Mouse (Mus musculus): ENCODE results near the gene Wwox. TPM values are rescaled to one million over a fixed set of nuclear protein-coding genes. Genes with fewer than 3 reads are reported as not detected.

Gene Wwox
- polyA plus RNA-seq, 1 experiment = 14.9 TPM

DNA sequence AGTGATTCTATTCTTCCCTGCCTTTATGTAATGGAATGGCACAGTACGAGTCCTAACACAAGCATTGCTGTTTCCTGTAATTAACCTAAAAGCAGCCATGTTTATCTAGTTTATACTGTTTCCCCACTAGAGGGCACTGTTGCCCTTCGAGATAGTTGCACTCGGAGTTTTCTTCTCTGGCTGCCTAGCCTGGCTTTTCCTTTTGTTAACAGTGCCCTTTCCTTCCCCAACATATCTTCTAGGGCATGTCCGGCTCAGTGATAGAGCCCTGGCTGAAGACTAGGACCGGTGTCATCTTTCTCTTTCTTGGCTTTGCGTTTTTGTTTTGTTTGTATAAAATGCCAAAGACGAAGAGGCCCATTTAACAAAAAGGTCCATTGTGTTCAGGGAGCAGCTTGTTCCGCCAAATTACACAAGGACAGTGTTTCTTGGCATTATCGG is 13.3 kb downstream of the Wwox start:
- H3K27ac ChIP-seq (ENCODE audit: control insufficient read depth, insufficient read depth, low read depth, low read length) = no peak overlapping the region
- peak; percentile 23; the same call in 1 of the 2 replicates for TF ChIP-seq CTCF (IDR thresholded peaks at IDR 0.05; ENCODE audit: control insufficient read depth, insufficient read depth, insufficient replicate concordance, low read depth, low read length)
- TF ChIP-seq POLR2A (IDR thresholded peaks at IDR 0.05; ENCODE audit: control insufficient read depth, low read depth, low read length) = no peak
- H3K27me3 ChIP-seq (ENCODE audit: control insufficient read depth, insufficient read depth, low read length) = no peaks in the 10 kb centered on the region
- H3K4me1 ChIP-seq (ENCODE audit: control insufficient read depth, insufficient read depth, low read length) = no peaks in the 10 kb centered on the region
- no peak overlapping the region for H3K4me3 ChIP-seq (ENCODE audit: control insufficient read depth, low read depth, low read length)
- H3K36me3 ChIP-seq (ENCODE audit: control insufficient read depth, insufficient read depth, low read length) = no peaks in the 10 kb centered on the region; the same call in 1 of the 2 replicates

DNA sequence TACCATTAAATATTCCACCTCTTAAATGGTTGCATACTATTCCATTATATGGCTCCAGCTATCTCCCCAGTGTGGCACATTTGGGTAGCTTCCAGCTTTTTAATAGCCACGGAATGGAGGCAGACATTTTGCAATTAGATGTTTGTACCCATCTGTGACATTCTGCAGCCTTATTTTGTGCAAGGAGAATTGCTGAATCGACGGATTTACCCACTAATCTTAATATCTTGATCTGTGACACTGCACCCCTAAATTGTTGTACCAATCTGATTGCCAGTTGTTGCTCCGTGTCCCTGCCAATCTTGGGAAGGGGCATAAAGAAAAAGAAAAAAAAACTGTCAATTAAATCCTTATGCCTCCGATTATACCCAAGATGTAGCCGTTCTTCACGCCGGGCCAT is 15.8 kb downstream of the Wwox start:
- Histone ChIP-seq H3K4me1 (ENCODE audit: control insufficient read depth, insufficient read depth, low read length) (no peaks in the 10 kb centered on the region), H3K27me3 (ENCODE audit: control insufficient read depth, insufficient read depth, low read length) (no peaks in the 10 kb centered on the region), H3K36me3 (ENCODE audit: control insufficient read depth, insufficient read depth, low read length) (no peaks in the 10 kb centered on the region; the same call in 1 of the 2 replicates), H3K27ac (ENCODE audit: control insufficient read depth, insufficient read depth, low read depth, low read length) (no peak overlapping the region), H3K4me3 (ENCODE audit: control insufficient read depth, low read depth, low read length) (no peak overlapping the region)
- TF ChIP-seq POLR2A (IDR thresholded peaks at IDR 0.05; ENCODE audit: control insufficient read depth, low read depth, low read length) (no peak), CTCF (IDR thresholded peaks at IDR 0.05; ENCODE audit: control insufficient read depth, insufficient read depth, insufficient replicate concordance, low read depth, low read length) (no peak)

DNA sequence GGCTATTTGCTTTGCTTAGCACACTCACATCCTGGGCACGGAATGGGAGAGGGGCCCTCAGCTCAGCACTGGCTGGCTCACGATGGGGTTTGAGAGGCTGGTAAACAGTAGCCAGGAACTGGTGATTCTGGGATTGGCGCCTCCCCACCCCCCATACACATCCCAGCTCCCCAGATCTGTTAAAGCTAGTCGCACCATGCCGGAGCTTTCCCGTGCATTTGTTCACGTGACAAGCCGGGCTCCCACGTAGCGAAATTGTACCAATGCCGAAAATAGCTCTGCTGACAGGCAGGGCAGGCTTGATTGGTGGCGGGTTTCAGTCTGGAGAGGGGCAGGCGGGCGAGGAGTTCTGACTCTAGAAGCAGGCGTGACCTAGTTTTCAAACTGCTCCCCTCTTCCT is 16.5 kb downstream of the Wwox start:
- H3K27ac ChIP-seq (ENCODE audit: control insufficient read depth, insufficient read depth, low read depth, low read length) = no peak overlapping the region
- H3K36me3 ChIP-seq (ENCODE audit: control insufficient read depth, insufficient read depth, low read length) = no peaks in the 10 kb centered on the region; the same call in 1 of the 2 replicates

DNA sequence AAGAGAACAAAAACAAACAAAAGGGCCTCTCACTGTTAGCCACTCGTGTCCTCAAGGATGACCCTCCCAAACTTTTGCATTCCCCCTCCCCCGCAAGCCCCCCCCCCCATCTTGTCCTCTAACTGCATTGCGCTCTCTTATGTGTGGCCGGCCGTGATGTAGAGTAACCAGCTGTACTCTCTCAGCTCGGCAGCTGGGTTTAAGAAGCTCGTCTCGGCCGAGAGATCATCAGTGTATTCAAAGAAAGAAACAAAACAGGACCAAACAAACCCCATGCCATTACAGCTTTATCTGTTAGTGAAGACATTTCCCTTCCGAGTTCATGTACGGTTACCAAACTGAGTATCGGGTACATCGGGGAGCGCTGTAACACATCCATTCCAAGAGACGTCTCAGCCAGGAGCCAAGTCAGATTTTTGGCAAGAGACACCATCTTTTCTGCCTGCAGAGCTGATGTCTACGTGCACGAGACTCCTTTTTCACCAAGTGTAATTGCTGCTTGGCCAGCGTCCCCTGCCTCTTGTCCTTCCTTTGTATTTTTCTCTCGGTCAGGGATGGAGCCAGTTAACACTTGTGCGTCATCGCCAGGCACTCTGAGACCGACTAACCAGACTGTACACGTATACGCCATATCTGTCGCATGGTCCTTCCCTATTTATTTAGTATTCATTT is 18.8 kb downstream of the Wwox start:
- Histone ChIP-seq H3K4me3 (ENCODE audit: control insufficient read depth, low read depth, low read length) (no peak overlapping the region), H3K27ac (ENCODE audit: control insufficient read depth, insufficient read depth, low read depth, low read length) (no peak overlapping the region), H3K27me3 (ENCODE audit: control insufficient read depth, insufficient read depth, low read length) (no peaks in the 10 kb centered on the region), H3K4me1 (ENCODE audit: control insufficient read depth, insufficient read depth, low read length) (no peaks in the 10 kb centered on the region; the same call in 1 of the 2 replicates), H3K36me3 (ENCODE audit: control insufficient read depth, insufficient read depth, low read length) (no peaks in the 10 kb centered on the region)
- TF ChIP-seq POLR2A (IDR thresholded peaks at IDR 0.05; ENCODE audit: control insufficient read depth, low read depth, low read length) = no peak
- no peak for TF ChIP-seq CTCF (IDR thresholded peaks at IDR 0.05; ENCODE audit: control insufficient read depth, insufficient read depth, insufficient replicate concordance, low read depth, low read length)

More for the DNA sequence above, 16.5 kb downstream of the Wwox start:
- H3K4me3 ChIP-seq (ENCODE audit: control insufficient read depth, low read depth, low read length) = no peak overlapping the region
- TF ChIP-seq CTCF (IDR thresholded peaks at IDR 0.05; ENCODE audit: control insufficient read depth, insufficient read depth, insufficient replicate concordance, low read depth, low read length) = no peak
- TF ChIP-seq POLR2A (IDR thresholded peaks at IDR 0.05; ENCODE audit: control insufficient read depth, low read depth, low read length) = no peak
- no peaks in the 10 kb centered on the region for H3K27me3 ChIP-seq (ENCODE audit: control insufficient read depth, insufficient read depth, low read length)
- no peaks in the 10 kb centered on the region for H3K4me1 ChIP-seq (ENCODE audit: control insufficient read depth, insufficient read depth, low read length)

DNA sequence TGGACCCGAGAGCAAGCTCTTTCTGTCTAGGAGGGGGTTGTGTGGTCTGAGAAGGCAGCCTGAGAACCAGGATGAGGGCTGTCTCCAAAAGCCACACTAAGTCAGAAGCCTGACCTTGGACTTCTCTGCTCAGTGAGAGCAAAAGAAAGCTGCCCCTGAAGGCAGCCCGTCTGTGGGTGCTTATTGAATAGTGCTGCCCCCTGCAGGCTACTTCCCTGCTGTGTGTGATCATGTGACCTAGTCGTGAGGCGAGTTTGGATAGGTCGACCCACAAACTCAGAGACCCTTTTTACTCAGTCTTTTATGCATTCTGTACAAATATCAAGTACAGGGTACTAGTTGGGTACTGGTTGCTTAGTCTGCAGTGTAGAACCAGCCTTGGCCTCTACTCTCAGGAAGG is 21.1 kb downstream of the Wwox start:
- Histone ChIP-seq H3K4me1 (ENCODE audit: control insufficient read depth, insufficient read depth, low read length) (no peaks in the 10 kb centered on the region; the same call in 1 of the 2 replicates), H3K27me3 (ENCODE audit: control insufficient read depth, insufficient read depth, low read length) (no peaks in the 10 kb centered on the region), H3K27ac (ENCODE audit: control insufficient read depth, insufficient read depth, low read depth, low read length) (no peak overlapping the region), H3K36me3 (ENCODE audit: control insufficient read depth, insufficient read depth, low read length) (no peaks in the 10 kb centered on the region), H3K4me3 (ENCODE audit: control insufficient read depth, low read depth, low read length) (no peak overlapping the region)
- TF ChIP-seq POLR2A (IDR thresholded peaks at IDR 0.05; ENCODE audit: control insufficient read depth, low read depth, low read length) (no peak), CTCF (IDR thresholded peaks at IDR 0.05; ENCODE audit: control insufficient read depth, insufficient read depth, insufficient replicate concordance, low read depth, low read length) (peak; percentile 33; the same call in 1 of the 2 replicates)

DNA sequence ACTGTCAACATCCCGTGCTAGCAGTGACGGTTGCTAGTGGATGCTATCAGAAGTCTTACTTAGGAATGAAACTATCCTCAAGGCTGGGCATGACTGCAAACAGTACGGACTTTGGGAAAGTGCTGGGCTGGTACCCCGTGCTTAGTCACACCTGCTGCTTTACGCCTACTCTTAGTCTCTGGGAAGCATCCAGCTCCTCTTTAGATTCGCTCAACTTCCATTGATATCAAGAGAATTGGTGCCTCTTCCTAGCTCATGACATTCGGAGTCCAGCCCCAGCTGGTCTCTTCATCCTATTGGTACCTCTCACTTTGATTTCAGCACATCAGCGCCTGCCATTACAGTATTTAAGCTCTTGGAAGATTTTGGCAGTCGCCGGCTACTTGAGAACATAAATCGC is 23.1 kb downstream of the Wwox start:
- Histone ChIP-seq H3K4me3 (ENCODE audit: control insufficient read depth, low read depth, low read length) (no peak overlapping the region), H3K36me3 (ENCODE audit: control insufficient read depth, insufficient read depth, low read length) (no peaks in the 10 kb centered on the region), H3K4me1 (ENCODE audit: control insufficient read depth, insufficient read depth, low read length) (no peaks in the 10 kb centered on the region; the same call in 1 of the 2 replicates), H3K27ac (ENCODE audit: control insufficient read depth, insufficient read depth, low read depth, low read length) (no peak overlapping the region), H3K27me3 (ENCODE audit: control insufficient read depth, insufficient read depth, low read length) (no peaks in the 10 kb centered on the region)
- no peak for TF ChIP-seq CTCF (IDR thresholded peaks at IDR 0.05; ENCODE audit: control insufficient read depth, insufficient read depth, insufficient replicate concordance, low read depth, low read length)
- no peak for TF ChIP-seq POLR2A (IDR thresholded peaks at IDR 0.05; ENCODE audit: control insufficient read depth, low read depth, low read length)

DNA sequence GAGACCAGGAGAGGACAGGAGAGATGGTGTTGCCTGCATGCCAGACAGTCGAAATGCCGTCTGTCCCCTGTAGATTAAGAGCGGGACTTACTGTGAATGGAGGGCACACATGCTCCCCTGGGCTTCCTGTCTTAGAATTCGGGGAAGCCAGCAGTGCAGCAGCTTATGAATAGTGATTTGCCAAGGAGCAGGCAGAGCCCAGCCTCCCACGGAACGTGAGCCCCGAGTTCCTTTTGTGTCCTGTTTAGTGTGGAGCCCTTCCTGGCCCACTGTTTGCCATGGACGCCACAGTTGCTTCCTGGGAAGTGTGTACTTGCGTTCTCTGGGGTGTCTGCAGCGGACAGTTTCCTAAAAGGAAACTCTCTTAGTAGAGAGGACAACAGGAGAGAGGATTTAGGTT is 23.9 kb downstream of the Wwox start:
- Histone ChIP-seq H3K27me3 (ENCODE audit: control insufficient read depth, insufficient read depth, low read length) (no peaks in the 10 kb centered on the region), H3K36me3 (ENCODE audit: control insufficient read depth, insufficient read depth, low read length) (no peaks in the 10 kb centered on the region), H3K4me1 (ENCODE audit: control insufficient read depth, insufficient read depth, low read length) (no peaks in the 10 kb centered on the region; the same call in 1 of the 2 replicates), H3K27ac (ENCODE audit: control insufficient read depth, insufficient read depth, low read depth, low read length) (no peak overlapping the region), H3K4me3 (ENCODE audit: control insufficient read depth, low read depth, low read length) (no peak overlapping the region)
- TF ChIP-seq POLR2A (IDR thresholded peaks at IDR 0.05; ENCODE audit: control insufficient read depth, low read depth, low read length) (no peak), CTCF (IDR thresholded peaks at IDR 0.05; ENCODE audit: control insufficient read depth, insufficient read depth, insufficient replicate concordance, low read depth, low read length) (no peak)
